Mouse (Mus musculus) kidney, postnatal 14 days (tissue): ENCODE results near the gene Clpsl2.

ENCODE experiments used
- DNase-seq: peaks from one replicate; pipeline ENCODE4 v3.0.0; 2022; ENCODE audit warnings: mixed read lengths

Gene Clpsl2

GRCm38 (mm10) chr17:28560598-28560997 is 11.4 kb downstream of the Clpsl2 start, which contains the start of gene Clps:
Gene Clps, minus strand, starts transcription at chr17:28560766.
- no peak for DNase-seq

DNA sequence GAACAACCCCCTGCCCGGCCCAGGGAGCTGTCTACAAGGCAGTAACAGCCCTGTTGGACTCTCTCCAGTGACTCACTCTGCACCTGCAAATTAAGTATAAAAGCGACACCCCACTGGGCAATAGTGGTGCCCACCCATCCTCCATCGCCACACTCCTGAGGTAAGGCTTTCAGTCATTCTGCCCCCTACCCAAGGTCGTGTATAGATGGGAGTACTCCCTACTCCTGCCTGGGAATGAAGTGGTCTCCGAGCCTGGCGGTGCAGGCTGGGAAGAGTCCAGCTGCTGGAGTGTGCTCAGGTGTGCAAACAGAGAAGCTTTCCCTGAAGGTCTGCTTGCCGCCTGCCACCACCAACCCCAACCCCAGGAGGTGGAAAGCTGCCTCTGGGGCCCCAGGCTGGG is 12.4 kb downstream of the Clpsl2 start:
- no peak for DNase-seq

- no peak for DNase-seq
Measured at GRCm38 (mm10) chr17:28565181-28565580, 16.0 kb downstream of the Clpsl2 start.

DNA sequence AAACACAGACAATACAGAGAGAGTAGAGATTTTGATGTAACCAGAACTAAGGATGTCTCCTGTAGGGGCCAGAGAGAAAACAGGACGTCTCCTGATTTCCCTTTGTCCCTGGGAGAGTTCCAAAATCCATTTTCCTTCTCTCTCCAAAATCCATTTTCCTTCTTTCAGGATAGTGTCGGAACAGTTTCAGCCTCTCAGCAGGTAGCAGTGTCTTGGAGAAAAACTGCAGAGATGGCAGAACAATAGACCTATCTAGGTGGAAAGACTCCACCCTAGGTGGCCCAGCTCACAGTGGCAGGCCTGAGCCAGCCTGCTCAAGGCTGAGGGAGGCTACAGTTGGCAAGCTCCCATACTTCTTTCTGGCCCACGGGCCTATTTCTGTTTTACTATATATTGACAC is 18.3 kb downstream of the Clpsl2 start:
- DNase-seq = no peak

DNA sequence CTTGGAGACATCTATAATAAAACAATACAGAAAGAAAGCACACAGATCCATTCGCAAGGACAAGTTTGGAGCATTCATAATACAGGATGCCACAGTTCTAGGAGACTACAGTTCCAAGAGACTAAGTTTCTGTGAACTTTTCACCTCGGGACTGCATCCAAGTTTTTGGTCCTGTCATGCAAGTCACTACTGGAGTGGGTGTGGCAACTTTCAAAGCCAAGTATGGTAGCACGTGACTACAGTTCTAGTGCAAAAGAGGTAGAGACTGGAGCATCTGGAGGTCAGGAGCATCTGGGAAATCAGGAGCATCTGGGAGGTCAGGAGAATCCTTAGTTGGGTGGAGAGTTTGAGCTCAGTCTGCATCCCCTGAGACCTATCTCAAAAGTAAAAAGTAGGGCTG is 22.7 kb downstream of the Clpsl2 start:
- DNase-seq = no peak

DNA sequence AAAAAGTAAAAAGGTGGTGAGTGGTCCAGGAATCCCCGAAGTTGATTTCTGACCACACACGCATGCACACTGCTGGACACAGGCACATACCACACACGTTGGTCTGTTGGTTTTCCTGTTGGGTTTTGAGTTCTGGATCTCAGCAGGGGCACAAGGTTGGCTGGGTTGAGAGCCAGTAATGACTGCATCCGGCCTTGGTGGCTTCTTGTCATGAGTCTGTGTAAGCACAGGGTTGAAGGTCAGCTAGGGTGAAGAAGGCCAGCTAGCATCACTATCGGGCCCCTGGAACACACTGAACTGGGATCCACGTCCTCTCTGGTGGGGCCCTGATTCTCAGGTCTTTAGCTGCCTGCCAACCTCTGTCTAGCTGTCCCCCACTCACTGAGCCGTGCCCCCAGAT is 23.3 kb downstream of the Clpsl2 start:
- no peak for DNase-seq

DNA sequence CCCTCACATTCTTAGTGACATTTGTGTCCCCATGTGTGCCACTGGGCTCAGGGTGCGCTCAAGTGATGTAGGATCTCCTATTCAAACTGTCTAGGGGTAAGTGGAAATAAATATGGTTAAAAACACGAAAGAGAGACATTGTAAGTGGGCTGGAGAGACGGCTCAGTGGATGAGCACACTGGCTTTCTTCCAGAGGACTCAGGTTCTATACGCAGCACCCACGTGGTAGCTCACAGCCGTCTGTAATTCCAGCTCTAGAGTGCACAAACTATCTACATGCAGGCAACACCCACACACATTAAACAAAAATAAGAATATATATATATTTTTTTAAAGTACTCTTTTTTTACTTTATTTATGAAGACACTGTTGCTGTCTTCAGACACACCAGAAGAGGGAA is 23.7 kb downstream of the Clpsl2 start:
- no peak for DNase-seq

GRCm38 (mm10) chr17:28575244-28576125 is 26.3 kb downstream of the Clpsl2 start, which contains the start of gene Lhfpl5:
Gene Lhfpl5, plus strand, starts transcription at chr17:28575641.
- DNase-seq = peak; percentile 47

GRCm38 (mm10) chr17:28580396-28580795 is 31.2 kb downstream of the Clpsl2 start:
- peak; percentile 79 for DNase-seq

DNA sequence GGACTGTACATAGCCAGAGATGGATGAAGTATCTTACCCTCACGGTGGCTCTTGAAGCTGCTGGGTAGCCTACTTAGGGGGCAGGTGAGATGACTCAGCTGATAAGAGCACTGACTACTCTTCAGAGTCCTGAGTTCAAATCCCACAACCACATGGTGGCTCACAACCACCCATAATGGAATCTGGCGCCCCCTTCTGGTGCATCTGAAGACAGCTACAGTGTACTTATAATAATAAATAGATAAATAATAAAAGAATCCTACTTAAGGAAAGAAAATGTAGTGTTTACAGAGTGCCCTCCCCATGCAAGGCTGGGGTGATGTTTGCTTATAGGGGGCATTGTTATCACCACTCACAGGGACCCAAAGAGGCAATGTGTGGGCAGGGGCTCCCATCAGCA is 31.8 kb downstream of the Clpsl2 start:
- no peak for DNase-seq

DNA sequence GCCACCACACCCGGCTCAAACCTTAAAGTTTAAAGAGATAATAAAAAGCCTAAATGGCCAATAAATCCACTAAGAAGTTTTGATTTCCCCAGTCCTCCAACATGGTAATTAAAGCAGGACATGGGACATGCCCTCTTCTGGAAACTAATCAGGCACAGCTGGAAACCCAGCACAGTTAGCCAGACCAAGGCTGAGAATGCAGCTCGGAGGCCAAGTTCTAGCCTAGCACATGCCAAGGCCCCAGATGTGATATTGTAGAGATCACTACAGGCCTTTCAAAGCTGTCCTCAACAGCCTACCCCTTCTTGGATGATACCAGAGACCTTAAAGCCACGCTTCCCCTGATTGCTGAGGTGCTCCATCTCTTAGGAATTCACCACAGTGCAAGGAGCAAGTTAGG is 37.3 kb downstream of the Clpsl2 start:
- peak; percentile 24 for DNase-seq

DNA sequence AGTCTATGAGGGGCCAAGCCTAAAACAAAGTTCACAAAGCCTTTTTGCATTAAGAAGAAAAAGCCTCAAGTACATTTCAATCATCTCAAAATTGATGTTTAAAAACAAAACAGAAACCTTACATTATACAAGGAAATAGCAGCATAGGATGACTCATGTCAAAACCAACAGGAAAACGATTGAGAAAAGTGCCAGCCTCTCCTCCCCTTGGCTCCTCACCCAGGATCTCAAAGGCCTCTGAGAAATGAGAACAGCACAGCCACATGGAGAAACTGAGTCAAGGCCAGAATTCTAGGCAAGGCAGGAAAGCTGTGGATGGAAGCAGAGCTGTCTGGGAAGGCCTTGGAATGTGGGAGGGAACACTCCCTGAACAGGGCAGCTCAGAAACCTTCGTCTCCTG is 39.4 kb downstream of the Clpsl2 start:
- no peak for DNase-seq

DNA sequence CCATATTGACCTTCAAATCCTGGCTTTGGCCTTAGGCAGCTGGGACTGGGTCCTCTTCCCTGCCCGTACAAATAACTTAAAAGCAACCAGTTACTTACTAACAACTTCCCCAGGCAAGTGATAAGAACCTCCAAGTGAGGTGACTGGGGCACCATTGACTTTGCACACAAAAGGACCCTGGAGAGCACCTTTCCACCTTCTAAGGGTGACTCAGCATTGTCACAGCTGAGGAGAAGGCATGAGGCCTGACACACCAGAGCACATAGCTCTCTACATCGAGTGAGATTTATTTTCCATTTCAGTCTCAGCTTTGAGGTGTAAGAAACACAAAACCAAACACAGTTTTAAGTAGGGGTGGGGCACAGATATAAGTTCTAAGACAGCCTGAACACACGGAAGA is 41.4 kb downstream of the Clpsl2 start:
- DNase-seq = no peak

DNA sequence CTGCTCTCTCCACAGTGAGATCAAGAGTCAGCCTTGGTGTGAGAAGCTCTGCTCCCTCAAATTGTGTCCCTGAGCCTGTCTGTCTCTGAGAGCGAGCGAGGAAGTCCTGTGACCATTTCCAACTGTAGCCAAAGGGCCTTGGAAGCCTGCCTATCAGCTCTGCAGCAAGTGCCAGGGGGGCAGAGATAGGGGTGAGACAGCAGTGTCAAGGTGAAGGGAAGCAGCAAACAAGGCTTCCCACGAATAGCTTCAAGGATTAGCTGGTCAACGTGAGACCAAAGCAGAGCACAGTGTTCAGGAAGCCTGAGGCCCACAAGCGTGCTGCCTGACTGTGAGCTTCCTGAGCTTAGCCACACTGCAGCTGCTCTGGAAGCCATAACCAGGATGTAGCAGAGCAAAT is 42.3 kb downstream of the Clpsl2 start:
- DNase-seq = no peak

GRCm38 (mm10) chr17:28592998-28593397 is 43.8 kb downstream of the Clpsl2 start:
- peak; percentile 77 for DNase-seq

DNA sequence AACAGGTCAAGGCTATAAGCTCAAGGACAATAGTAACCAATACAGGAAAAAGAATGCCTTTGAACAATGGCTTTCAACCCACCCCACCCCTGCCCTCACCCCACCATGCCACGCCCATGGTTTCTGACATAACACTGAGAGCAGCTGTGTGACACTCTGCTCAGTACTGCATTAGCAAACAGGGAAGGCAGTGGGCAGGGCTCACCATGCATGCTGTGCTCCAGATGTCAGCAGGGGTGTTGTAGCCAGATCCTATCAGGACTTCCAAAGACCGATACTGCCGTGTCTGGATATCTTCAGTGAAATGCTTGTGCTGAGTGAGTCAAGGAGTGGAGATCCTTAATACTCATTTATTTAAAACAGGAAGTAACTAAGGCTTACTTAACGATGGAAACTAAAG is 44.8 kb downstream of the Clpsl2 start:
- DNase-seq = no peak

GRCm38 (mm10) chr17:28600780-28601179 is 51.6 kb downstream of the Clpsl2 start:
- no peak for DNase-seq

GRCm38 (mm10) chr17:28601557-28602250 is 52.5 kb downstream of the Clpsl2 start:
- no peak for DNase-seq
